Mouse (Mus musculus): ENCODE results near the gene Gm6401. TPM values are rescaled to one million over a fixed set of nuclear protein-coding genes. Genes with fewer than 3 reads are reported as not detected.
"Not testable (repeated sequence)": the region's sequence is repeated elsewhere in the genome, so short reads cannot be mapped to it uniquely, and the experiment has no call there.

Gm6401 gene
- not detected in 2 replicates for polyA plus RNA-seq (2014; fragmentation: Nextera tagmentation; extraction: Ambion mirVana)

DNA sequence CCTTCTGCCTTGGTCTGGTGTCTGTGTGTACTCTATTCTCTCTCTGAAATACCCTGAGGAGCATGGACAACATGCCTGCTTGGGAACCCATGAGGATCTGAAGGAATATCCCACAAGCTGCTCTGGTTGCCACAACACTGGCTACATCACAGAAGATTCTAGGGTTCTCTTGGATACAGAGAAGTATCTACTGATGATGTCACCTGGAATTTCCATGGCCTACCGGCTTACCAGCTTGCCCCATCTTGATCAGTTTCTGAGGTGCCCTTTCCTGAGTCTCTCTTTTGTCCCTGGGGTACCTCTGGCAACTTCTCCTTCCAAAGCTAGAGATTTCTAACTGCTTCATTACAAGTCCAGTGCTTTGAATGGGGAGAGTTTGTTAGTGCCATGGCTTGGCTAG lies at the start of gene Gm6401:
TSS of gene Gm6401 (minus strand) at position 101 of the 400 bp plus-strand sequence.
- not testable (repeated sequence) for H3K27me3 ChIP-seq (ENCODE audit: control insufficient read depth, insufficient read depth, low read length); DNase-seq (ENCODE audit: low spot score); H3K9me3 ChIP-seq (ENCODE audit: control insufficient read depth, low read length); H3K4me2 ChIP-seq (replicated peaks; ENCODE audit: low read depth, low read length); ATAC-seq (ENCODE audit: low FRiP score); H3K4me3 ChIP-seq (ENCODE audit: low read depth, low read length); H3K9ac ChIP-seq (ENCODE audit: low read depth, low read length); H3K27ac ChIP-seq (ENCODE audit: low read depth, low read length); H3K36me3 ChIP-seq (ENCODE audit: control insufficient read depth, insufficient read depth, low read length); H3K4me1 ChIP-seq (replicated peaks; ENCODE audit: control insufficient read depth, insufficient read depth, low read length)
- 71% methylated on average over 1 of the region's 1 CpGs for WGBS

DNA sequence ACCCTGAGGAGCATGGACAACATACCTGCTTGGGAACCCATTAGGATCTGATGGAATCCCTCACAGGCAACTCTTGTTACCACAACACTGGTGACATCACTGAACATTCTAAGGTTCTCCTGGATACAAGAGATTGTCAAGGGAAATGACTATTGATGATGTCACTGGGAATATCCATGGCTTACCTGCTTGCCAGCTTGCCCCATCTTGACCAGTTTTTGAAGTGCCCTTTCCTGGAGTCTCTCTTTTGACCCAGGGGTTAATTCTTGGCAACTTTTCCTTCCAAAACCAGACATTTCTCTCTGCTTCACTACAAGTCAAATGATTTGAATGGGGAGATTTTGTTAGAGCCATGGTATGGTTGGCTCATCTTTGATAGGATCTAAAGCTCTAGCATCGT lies 15.5 kb upstream of the Gm6401 start, which contains the start of gene Gm3543:
TSS of gene Gm3543 (minus strand) at position 101 of the 400 bp plus-strand sequence.
- H3K4me3 ChIP-seq (ENCODE audit: low read depth, low read length); H3K4me2 ChIP-seq (replicated peaks; ENCODE audit: low read depth, low read length); DNase-seq (ENCODE audit: low spot score); ATAC-seq (ENCODE audit: low FRiP score); H3K9me3 ChIP-seq (ENCODE audit: control insufficient read depth, low read length); H3K27ac ChIP-seq (ENCODE audit: low read depth, low read length); H3K4me1 ChIP-seq (replicated peaks; ENCODE audit: control insufficient read depth, insufficient read depth, low read length); H3K36me3 ChIP-seq (ENCODE audit: control insufficient read depth, insufficient read depth, low read length); H3K27me3 ChIP-seq (ENCODE audit: control insufficient read depth, insufficient read depth, low read length); H3K9ac ChIP-seq (ENCODE audit: low read depth, low read length): not testable (repeated sequence)
- WGBS, result no CpG with 5 or more reads among the region's 1 CpGs

DNA sequence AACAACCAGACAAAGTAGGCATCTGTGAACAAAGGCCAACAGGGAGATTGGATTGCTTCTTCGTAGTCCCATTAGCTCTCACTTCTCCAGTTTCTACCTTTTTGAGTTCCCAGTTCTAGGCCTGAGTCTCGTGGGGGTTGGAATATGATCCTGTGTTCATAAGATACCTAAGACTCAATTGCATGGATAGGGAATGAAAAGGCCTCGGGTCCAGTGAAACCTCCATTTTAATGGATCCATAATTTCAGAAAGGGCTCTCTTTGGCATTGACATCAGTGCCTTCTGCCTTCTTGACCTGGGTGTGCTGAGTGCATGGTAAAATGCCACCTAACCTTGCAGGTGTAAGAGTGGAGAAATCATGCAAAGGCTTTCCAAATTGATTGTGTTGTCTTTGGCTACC lies 869 bp upstream of the Gm6401 start:
- not testable (repeated sequence) for H3K9me3 ChIP-seq (ENCODE audit: control insufficient read depth, low read length); DNase-seq (ENCODE audit: low spot score); H3K9ac ChIP-seq (ENCODE audit: low read depth, low read length); H3K36me3 ChIP-seq (ENCODE audit: control insufficient read depth, insufficient read depth, low read length); H3K27me3 ChIP-seq (ENCODE audit: control insufficient read depth, insufficient read depth, low read length); H3K27ac ChIP-seq (ENCODE audit: low read depth, low read length); H3K4me2 ChIP-seq (replicated peaks; ENCODE audit: low read depth, low read length); H3K4me3 ChIP-seq (ENCODE audit: low read depth, low read length); H3K4me1 ChIP-seq (replicated peaks; ENCODE audit: control insufficient read depth, insufficient read depth, low read length); ATAC-seq (ENCODE audit: low FRiP score)
- WGBS, result 75% methylated on average over 3 of the region's 3 CpGs

DNA sequence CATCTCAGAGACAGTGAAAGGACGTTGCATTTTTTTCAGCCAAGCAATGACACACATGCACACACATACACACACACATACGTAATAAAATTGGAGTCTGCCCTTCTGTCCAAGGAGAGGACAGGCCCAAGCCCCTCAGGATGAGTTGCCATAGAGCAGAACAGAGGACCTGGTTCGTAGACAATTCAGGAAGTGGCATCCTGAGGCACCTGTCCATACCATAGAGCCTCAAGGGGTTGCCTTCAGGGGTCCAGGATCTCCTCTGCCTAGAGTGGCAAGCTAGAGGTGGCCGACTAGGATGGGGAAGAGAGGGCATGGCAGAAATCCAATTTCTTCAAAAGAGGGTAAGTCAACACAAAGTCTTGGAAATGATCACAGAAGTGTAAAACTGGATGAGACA lies 3.6 kb downstream of the Gm6401 start:
- not testable (repeated sequence) for ATAC-seq (ENCODE audit: low FRiP score); H3K36me3 ChIP-seq (ENCODE audit: control insufficient read depth, insufficient read depth, low read length); H3K4me2 ChIP-seq (replicated peaks; ENCODE audit: low read depth, low read length); H3K27me3 ChIP-seq (ENCODE audit: control insufficient read depth, insufficient read depth, low read length); H3K9me3 ChIP-seq (ENCODE audit: control insufficient read depth, low read length); DNase-seq (ENCODE audit: low spot score); H3K27ac ChIP-seq (ENCODE audit: low read depth, low read length); H3K4me3 ChIP-seq (ENCODE audit: low read depth, low read length); H3K4me1 ChIP-seq (replicated peaks; ENCODE audit: control insufficient read depth, insufficient read depth, low read length); H3K9ac ChIP-seq (ENCODE audit: low read depth, low read length)
- 68% methylated on average over 4 of the region's 4 CpGs for WGBS

DNA sequence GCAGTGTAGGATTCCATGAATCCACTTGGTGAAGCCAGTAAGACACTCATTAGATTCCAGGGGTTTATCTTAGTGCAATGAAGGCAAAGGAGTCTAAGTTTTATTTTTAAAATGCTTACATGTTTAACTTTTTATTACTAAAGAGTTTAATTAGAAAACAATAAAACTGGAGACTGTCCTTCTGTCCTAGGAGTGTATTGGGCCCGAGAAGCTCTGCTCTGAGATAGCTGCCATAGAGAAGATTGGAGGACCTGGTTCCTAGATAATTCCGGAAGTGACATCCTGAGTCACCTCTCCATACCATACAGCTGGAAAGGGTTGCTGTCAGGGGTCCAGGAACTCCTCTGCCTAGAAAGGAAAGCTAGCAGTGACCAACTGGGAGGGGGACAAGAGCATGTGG lies 24.0 kb downstream of the Gm6401 start, which contains the start of gene 1700024B05Rik:
TSS of gene 1700024B05Rik (plus strand) at position 301 of the 400 bp plus-strand sequence.
- H3K9ac ChIP-seq (ENCODE audit: low read depth, low read length); H3K4me2 ChIP-seq (replicated peaks; ENCODE audit: low read depth, low read length); H3K9me3 ChIP-seq (ENCODE audit: control insufficient read depth, low read length); H3K4me3 ChIP-seq (ENCODE audit: low read depth, low read length); H3K27me3 ChIP-seq (ENCODE audit: control insufficient read depth, insufficient read depth, low read length); H3K4me1 ChIP-seq (replicated peaks; ENCODE audit: control insufficient read depth, insufficient read depth, low read length); ATAC-seq (ENCODE audit: low FRiP score); DNase-seq (ENCODE audit: low spot score); H3K36me3 ChIP-seq (ENCODE audit: control insufficient read depth, insufficient read depth, low read length); H3K27ac ChIP-seq (ENCODE audit: low read depth, low read length): not testable (repeated sequence)
- 64% methylated on average over 1 of the region's 2 CpGs for WGBS

DNA sequence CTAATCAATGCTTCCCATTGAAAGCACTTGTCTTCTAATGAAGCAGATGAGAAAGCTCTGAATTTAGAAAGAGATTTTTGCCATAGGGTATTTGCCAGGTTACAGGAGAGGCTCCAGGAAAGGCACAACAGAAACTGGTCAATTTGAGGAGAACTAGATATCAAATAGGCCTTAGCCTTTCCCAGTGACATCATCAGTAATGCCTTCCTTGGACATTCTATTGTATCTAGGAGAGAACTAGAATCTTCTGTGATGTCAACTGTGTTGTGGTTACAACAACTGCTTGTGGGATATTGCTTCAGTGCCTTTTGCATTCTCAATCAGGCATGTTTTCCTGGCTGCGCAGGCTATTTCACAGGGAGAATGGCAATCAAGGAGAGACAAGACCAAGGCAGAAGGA lies 43.1 kb downstream of the Gm6401 start, which contains the start of gene 1700049E17Rik1:
TSS of gene 1700049E17Rik1 (plus strand) at position 301 of the 400 bp plus-strand sequence.
- DNase-seq (ENCODE audit: low spot score); H3K27me3 ChIP-seq (ENCODE audit: control insufficient read depth, insufficient read depth, low read length); H3K36me3 ChIP-seq (ENCODE audit: control insufficient read depth, insufficient read depth, low read length); H3K9ac ChIP-seq (ENCODE audit: low read depth, low read length); ATAC-seq (ENCODE audit: low FRiP score); H3K27ac ChIP-seq (ENCODE audit: low read depth, low read length); H3K4me3 ChIP-seq (ENCODE audit: low read depth, low read length); H3K9me3 ChIP-seq (ENCODE audit: control insufficient read depth, low read length); H3K4me1 ChIP-seq (replicated peaks; ENCODE audit: control insufficient read depth, insufficient read depth, low read length); H3K4me2 ChIP-seq (replicated peaks; ENCODE audit: low read depth, low read length): not testable (repeated sequence)
- WGBS, result no CpG with 5 or more reads among the region's 1 CpGs

Other genes with a start within 250 kb of the Gm6401 start
- gene Gm7929, start 217.3 kb downstream of the Gm6401 start, polyA plus RNA-seq (2014; fragmentation: Nextera tagmentation; extraction: Ambion mirVana), result not detected in 2 replicates
- gene Gm47189, start 195.5 kb downstream of the Gm6401 start, polyA plus RNA-seq (2014; fragmentation: Nextera tagmentation; extraction: Ambion mirVana), result not detected in 2 replicates
- gene Gm7980, start 60.6 kb downstream of the Gm6401 start, polyA plus RNA-seq (2014; fragmentation: Nextera tagmentation; extraction: Ambion mirVana), result not detected in 2 replicates
- gene 1700049E17Rik1, start 43.0 kb downstream of the Gm6401 start, polyA plus RNA-seq (2014; fragmentation: Nextera tagmentation; extraction: Ambion mirVana), result not detected in 2 replicates
- not detected in 2 replicates for gene 1700024B05Rik, start 23.9 kb downstream of the Gm6401 start, polyA plus RNA-seq (2014; fragmentation: Nextera tagmentation; extraction: Ambion mirVana)
- gene Gm3543, start 15.4 kb upstream of the Gm6401 start, polyA plus RNA-seq (2014; fragmentation: Nextera tagmentation; extraction: Ambion mirVana), result not detected in 2 replicates
- gene Gm7951, start 149.4 kb upstream of the Gm6401 start, polyA plus RNA-seq (2014; fragmentation: Nextera tagmentation; extraction: Ambion mirVana), result not detected in 2 replicates
- gene Gm17027, start 194.7 kb upstream of the Gm6401 start, polyA plus RNA-seq (2014; fragmentation: Nextera tagmentation; extraction: Ambion mirVana), result not detected in 2 replicates
- not detected in 2 replicates for gene Gm3573, start 222.9 kb upstream of the Gm6401 start, polyA plus RNA-seq (2014; fragmentation: Nextera tagmentation; extraction: Ambion mirVana)

Measured in hindbrain, embryonic 11.5 days (tissue).